Mouse (Mus musculus) MEL (cell line): ENCODE results near the gene Pglyrp2. TPM values are rescaled to one million over a fixed set of nuclear protein-coding genes. Genes with fewer than 3 reads are reported as not detected.

Experiments used
- DNase-seq: peaks from one replicate; pipeline ENCODE4 v3.0.0; 2011; ENCODE audit warnings: low read depth, low spot score
- H3K27ac ChIP-seq: 2 replicates; pipeline ENCODE4 v1.5.1; 2012; ENCODE audit warnings: low read depth, mild to moderate bottlenecking, control low read depth, low read length, moderate library complexity; ENCODE audit not compliant: control insufficient read depth
- H3K27me3 ChIP-seq, 2 experiments: fragments of 150-350 bp in 1 of 2; sonication (generic) in 1 of 2; 2 replicates each; pipeline ENCODE4 v1.6.1; 2012; ENCODE audit warnings: low read length in 2 of 2, mild to moderate bottlenecking in 2 of 2, improper control_type of control experiment in 1 of 2, moderate library complexity in 1 of 2; ENCODE audit not compliant: insufficient read depth in 2 of 2, control insufficient read depth in 1 of 2
- H3K36me3 ChIP-seq, 2 experiments: 2 replicates each; pipeline ENCODE4 v1.6.1; 2012 to 2014; ENCODE audit warnings: low read length in 2 of 2, improper control_type of control experiment in 1 of 2, inconsistent platforms in 1 of 2, mild to moderate bottlenecking in 1 of 2; ENCODE audit not compliant: insufficient read depth in 2 of 2, control insufficient read depth in 1 of 2
- H3K4me1 ChIP-seq, 2 experiments: fragments of 150-350 bp in 1 of 2; sonication (generic) in 1 of 2; 2 replicates each; pipeline ENCODE4 v1.6.1; 2012; ENCODE audit warnings: low read length in 2 of 2, improper control_type of control experiment in 1 of 2, mild to moderate bottlenecking in 1 of 2; ENCODE audit not compliant: insufficient read depth in 2 of 2, control insufficient read depth in 1 of 2
- H3K4me3 ChIP-seq, 2 experiments: fragments of 150-350 bp in 1 of 2; sonication (generic) in 1 of 2; 2 replicates each; pipeline ENCODE4 v1.5.1; 2012; ENCODE audit warnings: low read depth in 2 of 2, low read length in 2 of 2, mild to moderate bottlenecking in 2 of 2, moderate library complexity in 2 of 2, control low read depth in 1 of 2, improper control_type of control experiment in 1 of 2; ENCODE audit not compliant: control insufficient read depth in 1 of 2, insufficient read depth in 1 of 2
- H3K79me2 ChIP-seq: 2 replicates; pipeline ENCODE4 v1.6.1; 2012; ENCODE audit warnings: mild to moderate bottlenecking, low read length, moderate library complexity; ENCODE audit not compliant: control insufficient read depth, poor library complexity, insufficient read depth
- H3K9ac ChIP-seq: 2 replicates; pipeline ENCODE4 v1.6.1; 2012; ENCODE audit warnings: low read depth, mild to moderate bottlenecking, control low read depth, low read length, moderate library complexity; ENCODE audit not compliant: control insufficient read depth, poor library complexity, severe bottlenecking
- H3K9me3 ChIP-seq: fragments of 150-350 bp; sonication (generic); replicated peaks from 2 replicates; pipeline ENCODE4 v1.6.1; 2012; ENCODE audit warnings: mild to moderate bottlenecking, low read length, improper control_type of control experiment, moderate library complexity; ENCODE audit not compliant: insufficient read depth
- CHD1 ChIP-seq: IDR thresholded peaks from 2 replicates; pipeline ENCODE4 v1.6.1; 2012; ENCODE audit warnings: low read depth, mild to moderate bottlenecking, inconsistent platforms, low read length, improper control_type of control experiment
- CHD2 ChIP-seq: IDR thresholded peaks from 2 replicates; pipeline ENCODE4 v1.6.1; 2011; ENCODE audit warnings: low read length, improper control_type of control experiment
- CTCF ChIP-seq, 3 experiments: IDR thresholded peaks in 2 of 3; conservative IDR thresholded peaks in 1 of 3; 2 replicates each; pipeline ENCODE4 v1.5.1; 2011 to 2012; ENCODE audit warnings: low read length in 3 of 3, low read depth in 2 of 3, mild to moderate bottlenecking in 2 of 3, improper control_type of control experiment in 1 of 3, inconsistent platforms in 1 of 3, mixed read lengths in 1 of 3, moderate library complexity in 1 of 3; ENCODE audit not compliant: control insufficient read depth in 1 of 3, insufficient read depth in 1 of 3, poor library complexity in 1 of 3, severe bottlenecking in 1 of 3
- E2F4 ChIP-seq: IDR thresholded peaks from 2 replicates; pipeline ENCODE4 v1.6.1; 2011; ENCODE audit warnings: low read depth, low read length, improper control_type of control experiment, borderline replicate concordance
- ELF1 ChIP-seq: IDR thresholded peaks from 2 replicates; pipeline ENCODE4 v1.6.1; 2014; ENCODE audit warnings: low read depth, mild to moderate bottlenecking, inconsistent platforms, low read length, improper control_type of control experiment, moderate library complexity
- GABPA ChIP-seq: IDR thresholded peaks from 2 replicates; pipeline ENCODE4 v1.6.1; 2012; ENCODE audit warnings: low read depth, mild to moderate bottlenecking, inconsistent platforms, low read length, improper control_type of control experiment, moderate library complexity
- GATA1 ChIP-seq: IDR thresholded peaks from 2 replicates; pipeline ENCODE4 v1.6.1; 2011; ENCODE audit warnings: low read depth, low read length, improper control_type of control experiment
- HCFC1 ChIP-seq: IDR thresholded peaks from 2 replicates; pipeline ENCODE4 v1.6.1; 2012; ENCODE audit warnings: low read depth, mild to moderate bottlenecking, inconsistent platforms, low read length, improper control_type of control experiment, moderate library complexity
- JUND ChIP-seq: IDR thresholded peaks from 2 replicates; pipeline ENCODE4 v1.6.1; 2011; ENCODE audit warnings: low read depth, mild to moderate bottlenecking, improper control_type of control experiment, low read length
- KAT2A ChIP-seq: conservative IDR thresholded peaks from 2 replicates; pipeline ENCODE4 v1.6.1; 2012; ENCODE audit warnings: low read depth, low read length, improper control_type of control experiment, inconsistent platforms
- MAX ChIP-seq: IDR thresholded peaks from 2 replicates; pipeline ENCODE4 v1.6.1; 2011; ENCODE audit warnings: low read length, improper control_type of control experiment
- MAZ ChIP-seq: IDR thresholded peaks from 2 replicates; pipeline ENCODE4 v1.6.1; 2012; ENCODE audit warnings: low read depth, mild to moderate bottlenecking, inconsistent platforms, low read length, improper control_type of control experiment
- MXI1 ChIP-seq: IDR thresholded peaks from 2 replicates; pipeline ENCODE4 v1.6.1; 2011; ENCODE audit warnings: mild to moderate bottlenecking, low read depth, low read length, improper control_type of control experiment
- MYB ChIP-seq: IDR thresholded peaks from 2 replicates; pipeline ENCODE4 v1.6.1; 2011; ENCODE audit warnings: mild to moderate bottlenecking, low read depth, low read length, improper control_type of control experiment
- NELFE ChIP-seq: IDR thresholded peaks from 2 replicates; pipeline ENCODE4 v1.6.1; 2011; ENCODE audit warnings: low read depth, low read length, improper control_type of control experiment
- NRF1 ChIP-seq: IDR thresholded peaks from 2 replicates; pipeline ENCODE4 v1.6.1; 2014; ENCODE audit warnings: low read depth, mild to moderate bottlenecking, inconsistent platforms, low read length, improper control_type of control experiment, moderate library complexity; ENCODE audit not compliant: poor library complexity, insufficient read depth, severe bottlenecking
- POLR2A ChIP-seq, 2 experiments: IDR thresholded peaks; 2 replicates each; pipeline ENCODE4 v1.6.1; 2011 to 2012; ENCODE audit warnings: low read length in 2 of 2, mild to moderate bottlenecking in 2 of 2, control low read depth in 1 of 2, improper control_type of control experiment in 1 of 2, low read depth in 1 of 2, moderate library complexity in 1 of 2; ENCODE audit not compliant: control insufficient read depth in 1 of 2, insufficient read depth in 1 of 2, poor library complexity in 1 of 2
- POLR2AphosphoS2 ChIP-seq: IDR thresholded peaks from 2 replicates; pipeline ENCODE4 v1.6.1; 2011; ENCODE audit warnings: low read length, improper control_type of control experiment
- RCOR1 ChIP-seq: IDR thresholded peaks from 2 replicates; pipeline ENCODE4 v1.6.1; 2012; ENCODE audit warnings: low read depth, mild to moderate bottlenecking, inconsistent platforms, low read length, improper control_type of control experiment
- SIN3A ChIP-seq: IDR thresholded peaks from 2 replicates; pipeline ENCODE4 v1.6.1; 2012; ENCODE audit warnings: low read length, improper control_type of control experiment, inconsistent platforms
- SMC3 ChIP-seq: IDR thresholded peaks from 2 replicates; pipeline ENCODE4 v1.6.1; 2011; ENCODE audit warnings: low read depth, low read length, improper control_type of control experiment
- TCF12 ChIP-seq: IDR thresholded peaks from 2 replicates; pipeline ENCODE4 v1.6.1; 2014; ENCODE audit warnings: low read depth, mild to moderate bottlenecking, inconsistent platforms, low read length, improper control_type of control experiment, moderate library complexity
- UBTF ChIP-seq: IDR thresholded peaks from 2 replicates; pipeline ENCODE4 v1.6.1; 2012; ENCODE audit warnings: low read depth, mild to moderate bottlenecking, inconsistent platforms, low read length, improper control_type of control experiment, moderate library complexity, borderline replicate concordance; ENCODE audit not compliant: insufficient read depth
- USF1 ChIP-seq: IDR thresholded peaks from 2 replicates; pipeline ENCODE4 v1.6.1; 2014; ENCODE audit warnings: low read depth, mild to moderate bottlenecking, inconsistent platforms, low read length, improper control_type of control experiment, moderate library complexity
- ZKSCAN1 ChIP-seq: IDR thresholded peaks from 2 replicates; pipeline ENCODE4 v1.6.1; 2012; ENCODE audit warnings: low read depth, mild to moderate bottlenecking, inconsistent platforms, low read length, improper control_type of control experiment, moderate library complexity
- polyA plus RNA-seq, 2 experiments: library from polyadenylated mRNA; stranded (reverse) in 1 of 2; unstranded in 1 of 2; fragments of >175 nt in 1 of 2; fragments of >200 nt in 1 of 2; gene quantifications; 2 replicates each; pipeline versions ENCODE4 v1.2.1 to v1.2.4; 2012; ENCODE audit warnings: low replicate concordance in 2 of 2, low read depth in 1 of 2; ENCODE audit not compliant: insufficient read length in 2 of 2, insufficient read depth in 1 of 2, missing spikeins in 1 of 2
- total RNA-seq: library from RNA; depleted of rRNA; stranded (reverse); fragments of 300-350 nt; gene quantifications from 2 replicates; pipeline ENCODE4 v1.2.3, GENCODE M21; 2012

The Pglyrp2 gene
- total and polyA plus RNA-seq, 3 experiments = 1.8 to 3.5 TPM; not detected in 1

GRCm38 (mm10) chr17:32437106-32437505, 13.1 kb upstream of the Pglyrp2 start:
- H3K9ac ChIP-seq = no peak overlapping the region
- H3K27ac ChIP-seq = no peak overlapping the region

GRCm38 (mm10) chr17:32435151-32435550, 11.2 kb upstream of the Pglyrp2 start:
- H3K27me3 ChIP-seq = peaks cover 4 to 5% of the 10 kb centered on the region in 2 experiments
- H3K79me2 ChIP-seq = no peaks in the 10 kb centered on the region
- no peak for TF ChIP-seq MXI1
- no peak for TF ChIP-seq KAT2A
- TF ChIP-seq POLR2A (IDR thresholded peaks at IDR 0.05; ENCODE audit: control insufficient read depth in 1 of 2, insufficient read depth in 1 of 2, low read depth in 1 of 2, low read length in 2 of 2, poor library complexity in 1 of 2) = no peak
- TF ChIP-seq MAZ = no peak
- TF ChIP-seq CHD1 = no peak
- TF ChIP-seq NRF1 = no peak
- no peak for TF ChIP-seq MAX
- no peak for TF ChIP-seq TCF12
- TF ChIP-seq E2F4 = no peak
- TF ChIP-seq CTCF (IDR thresholded peaks at IDR 0.05 in 2 of 3, conservative IDR thresholded peaks at IDR 0.05 in 1 of 3; ENCODE audit: control insufficient read depth in 1 of 3, insufficient read depth in 1 of 3, low read depth in 2 of 3, low read length in 3 of 3, poor library complexity in 1 of 3, severe bottlenecking in 1 of 3) = no peak
- TF ChIP-seq GABPA = no peak
- TF ChIP-seq CHD2 = no peak
- TF ChIP-seq SIN3A = no peak
- no peak overlapping the region for H3K9ac ChIP-seq
- no peak overlapping the region for H3K4me3 ChIP-seq
- no peaks in the 10 kb centered on the region; a peak in 1 of 4 replicates for H3K4me1 ChIP-seq
- H3K9me3 ChIP-seq = no peaks in the 10 kb centered on the region
- no peak for DNase-seq
- no peaks in the 10 kb centered on the region for H3K36me3 ChIP-seq
- H3K27ac ChIP-seq = no peak overlapping the region

More at GRCm38 (mm10) chr17:32437106-32437505, 13.1 kb upstream of the Pglyrp2 start:
- DNase-seq = no peak
- Histone ChIP-seq H3K4me1 (no peaks in the 10 kb centered on the region; a peak in 1 of 4 replicates), H3K9me3 (no peaks in the 10 kb centered on the region), H3K79me2 (no peaks in the 10 kb centered on the region), H3K27me3 (peaks cover 4 to 5% of the 10 kb centered on the region in 2 experiments), H3K4me3 (no peak overlapping the region), H3K36me3 (no peaks in the 10 kb centered on the region)
- no peak for TF ChIP-seq E2F4
- no peak for TF ChIP-seq TCF12
- TF ChIP-seq MYB = no peak
- no peak for TF ChIP-seq MAZ
- TF ChIP-seq KAT2A = no peak
- no peak for TF ChIP-seq NELFE
- TF ChIP-seq SMC3 = no peak
- no peak for TF ChIP-seq USF1
- TF ChIP-seq NRF1 = no peak
- no peak for TF ChIP-seq POLR2AphosphoS2
- TF ChIP-seq MAX = no peak
- no peak for TF ChIP-seq JUND
- no peak for TF ChIP-seq RCOR1
- no peak for TF ChIP-seq UBTF
- TF ChIP-seq ELF1 = no peak
- TF ChIP-seq ZKSCAN1 = no peak
- no peak for TF ChIP-seq CHD1
- no peak for TF ChIP-seq GABPA
- TF ChIP-seq HCFC1 = no peak
- TF ChIP-seq GATA1 = no peak
